Mouse (Mus musculus) neural tube, embryonic 12.5 days (tissue): ENCODE measurements around the gene Gria4. TPM values are rescaled to one million over a fixed set of nuclear protein-coding genes. Genes with fewer than 3 reads are reported as not detected.

ENCODE experiments used
- ATAC-seq: fragments of 200-750 bp; cut with Nextera tagmentation; 2 replicates; pipeline ENCODE4 v1.8.0; 2017; ENCODE audit warnings: low read depth, mild to moderate bottlenecking, moderate TSS enrichment, moderate library complexity; ENCODE audit not compliant: low FRiP score
- H3K27ac ChIP-seq: fragments of 300-500 bp; sonication (generic); 2 replicates; pipeline ENCODE4 v1.5.1; 2016
- H3K27me3 ChIP-seq: fragments of 300-500 bp; sonication (generic); replicated peaks from 2 replicates; pipeline ENCODE4 v1.6.1; 2016; ENCODE audit warnings: mild to moderate bottlenecking
- H3K36me3 ChIP-seq: fragments of 300-500 bp; sonication (generic); 2 replicates; pipeline ENCODE4 v1.6.1; 2016; ENCODE audit warnings: mild to moderate bottlenecking
- H3K4me1 ChIP-seq: fragments of 300-500 bp; sonication (generic); 2 replicates; pipeline ENCODE4 v1.6.1; 2016
- H3K4me2 ChIP-seq: fragments of 300-500 bp; sonication (generic); replicated peaks from 2 replicates; pipeline ENCODE4 v1.6.1; 2016; ENCODE audit warnings: mild to moderate bottlenecking
- H3K4me3 ChIP-seq: fragments of 300-500 bp; sonication (generic); 2 replicates; pipeline ENCODE4 v1.5.1; 2016
- H3K9ac ChIP-seq: fragments of 300-500 bp; sonication (generic); 2 replicates; pipeline ENCODE4 v1.6.1; 2016; ENCODE audit warnings: mild to moderate bottlenecking
- H3K9me3 ChIP-seq: fragments of 300-500 bp; sonication (generic); 2 replicates; pipeline ENCODE4 v1.6.1; 2016; ENCODE audit warnings: mild to moderate bottlenecking
- WGBS: fragments of 180-500 bp; shearing (Covaris S2); methylation state at CpG from one replicate; pipeline ENCODE4 v1.1.7; 2016; 5-methylcytosine and 5-hydroxymethylcytosine counted together
- polyA plus RNA-seq: library from polyadenylated mRNA; unstranded; fragments of >200 nt; fragmentation: Nextera tagmentation; extraction: Ambion mirVana; gene quantifications from 2 replicates; pipeline ENCODE4 v1.2.1, GENCODE M21; 2016

Gene Gria4
- polyA plus RNA-seq, 1 experiment from 2014 or later: 13.0 TPM

DNA sequence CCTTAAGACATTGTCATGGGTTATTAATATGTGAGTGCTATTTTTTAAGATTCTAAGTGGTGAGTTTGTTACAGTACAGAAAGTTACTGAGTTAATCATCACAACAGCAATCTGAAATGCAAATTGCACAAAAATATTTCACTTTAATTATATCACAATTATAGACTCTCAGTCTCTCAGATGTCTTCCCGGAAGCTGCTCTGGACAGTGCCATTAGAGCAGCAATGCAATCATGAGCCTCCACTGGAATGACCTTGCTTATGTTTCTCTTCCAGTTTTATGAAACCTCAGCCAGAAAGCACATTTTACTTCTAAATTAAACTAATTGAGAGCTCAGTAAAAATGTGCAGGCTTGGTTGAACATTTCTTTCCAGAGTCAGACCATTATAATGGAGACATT is 116.9 kb downstream of the Gria4 start:
- H3K9ac ChIP-seq: no peak overlapping the region
- no peak overlapping the region for H3K27ac ChIP-seq
- ATAC-seq: no peak
- no peak overlapping the region for H3K4me3 ChIP-seq
- 91% methylated on average over 1 of the region's 1 CpGs for WGBS
- H3K4me2 ChIP-seq: no peak overlapping the region
- no peaks in the 10 kb centered on the region for H3K27me3 ChIP-seq
- H3K4me1 ChIP-seq: no peaks in the 10 kb centered on the region
- no peaks in the 10 kb centered on the region for H3K36me3 ChIP-seq
- H3K9me3 ChIP-seq: no peaks in the 10 kb centered on the region

DNA sequence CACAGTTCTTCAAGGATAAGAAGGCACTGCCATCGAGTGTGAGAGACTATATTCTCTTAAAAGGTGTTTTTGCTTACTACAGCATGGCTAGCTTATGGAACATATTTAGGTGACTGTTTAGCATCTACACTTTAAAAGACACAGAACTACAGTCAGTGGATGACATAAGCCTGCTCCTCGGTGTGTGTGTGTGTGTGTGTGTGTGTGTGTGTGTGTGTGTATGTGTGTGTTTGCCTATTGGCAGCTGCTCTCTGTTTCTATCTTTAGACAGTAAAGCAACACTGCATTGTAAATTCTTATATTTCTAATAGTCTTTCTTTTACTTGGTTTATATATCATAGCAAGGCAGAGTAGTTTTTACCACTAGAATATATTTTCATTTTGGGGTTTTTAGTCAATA is 130.3 kb downstream of the Gria4 start:
- Histone ChIP-seq H3K36me3 (no peaks in the 10 kb centered on the region), H3K4me1 (no peaks in the 10 kb centered on the region), H3K27me3 (no peaks in the 10 kb centered on the region), H3K27ac (no peak overlapping the region), H3K9ac (no peak overlapping the region), H3K4me3 (no peak overlapping the region), H3K4me2 (no peak overlapping the region), H3K9me3 (no peaks in the 10 kb centered on the region)
- no peak for ATAC-seq
- 81% methylated on average over 2 of the region's 2 CpGs for WGBS

DNA sequence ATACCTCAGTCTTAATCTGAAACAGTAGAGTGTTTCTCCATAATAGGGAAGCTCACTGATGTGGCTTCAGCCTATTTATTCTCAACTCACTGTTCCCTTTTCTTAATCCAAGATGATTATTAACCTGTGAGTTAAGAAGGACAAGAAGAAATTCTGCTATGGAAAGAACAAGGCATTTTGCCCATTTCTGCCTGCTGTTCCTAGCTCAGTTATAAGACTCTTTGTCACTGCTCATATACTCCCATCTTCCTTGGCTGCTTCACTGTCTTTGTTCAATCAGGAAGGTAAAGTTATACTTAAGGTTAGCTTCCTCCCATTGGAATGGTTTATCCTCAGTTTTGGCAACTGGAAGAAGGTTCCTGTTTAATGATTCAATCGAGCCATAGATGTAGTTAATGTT is 133.6 kb downstream of the Gria4 start:
- H3K4me1 ChIP-seq: no peaks in the 10 kb centered on the region
- no peak for ATAC-seq
- no peaks in the 10 kb centered on the region for H3K27me3 ChIP-seq
- no peaks in the 10 kb centered on the region for H3K9me3 ChIP-seq
- WGBS: 82% methylated on average over 1 of the region's 1 CpGs
- H3K9ac ChIP-seq: no peak overlapping the region
- no peak overlapping the region for H3K27ac ChIP-seq
- H3K36me3 ChIP-seq: no peaks in the 10 kb centered on the region
- no peak overlapping the region for H3K4me3 ChIP-seq
- H3K4me2 ChIP-seq: no peak overlapping the region

DNA sequence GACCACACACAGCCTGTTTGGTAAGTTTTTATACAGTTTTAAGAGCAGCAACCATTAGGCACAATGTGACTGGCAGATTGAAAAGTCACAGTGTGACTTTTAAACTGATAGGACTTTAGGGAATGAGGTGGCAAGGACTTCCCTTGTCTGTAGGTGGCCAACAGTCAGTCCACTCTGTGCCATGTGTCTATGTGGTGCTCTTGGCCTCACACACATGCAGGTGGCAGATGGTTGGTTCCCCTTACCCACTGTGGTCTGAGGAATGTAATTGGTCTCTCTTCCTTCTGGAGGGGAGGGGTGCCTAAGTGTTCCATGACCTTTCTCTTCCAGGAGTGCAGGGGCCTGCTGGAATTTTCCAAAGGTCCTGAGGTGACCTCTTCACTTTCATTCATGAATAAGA is 137.1 kb downstream of the Gria4 start:
- H3K9ac ChIP-seq: no peak overlapping the region
- H3K9me3 ChIP-seq: no peaks in the 10 kb centered on the region
- H3K4me3 ChIP-seq: no peak overlapping the region
- no peaks in the 10 kb centered on the region for H3K27me3 ChIP-seq
- H3K4me2 ChIP-seq: no peak overlapping the region
- no peaks in the 10 kb centered on the region for H3K4me1 ChIP-seq
- no peaks in the 10 kb centered on the region for H3K36me3 ChIP-seq
- ATAC-seq: no peak
- H3K27ac ChIP-seq: no peak overlapping the region

DNA sequence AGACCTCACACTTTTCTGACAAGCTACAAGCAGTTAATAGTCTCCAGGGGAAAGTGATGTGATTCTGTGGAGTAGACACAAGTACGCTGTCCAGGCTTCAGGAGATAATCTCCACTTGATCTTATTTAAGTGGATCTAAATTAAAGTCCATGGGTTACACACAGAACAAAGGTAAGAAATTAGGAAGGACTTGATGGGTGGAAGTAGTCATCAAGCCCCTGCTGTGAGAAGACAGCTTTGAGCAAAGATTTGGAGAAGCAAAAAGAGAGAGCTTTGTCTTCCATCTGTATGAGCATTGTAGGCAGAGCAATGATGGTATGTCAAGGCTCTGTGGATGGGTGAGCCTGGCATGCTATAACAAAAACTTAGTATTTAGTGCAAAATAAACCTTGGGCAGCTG is 141.7 kb downstream of the Gria4 start:
- Histone ChIP-seq H3K9ac (no peak overlapping the region), H3K4me3 (no peak overlapping the region), H3K36me3 (no peaks in the 10 kb centered on the region), H3K4me2 (no peak overlapping the region), H3K27ac (no peak overlapping the region), H3K27me3 (no peaks in the 10 kb centered on the region), H3K9me3 (no peaks in the 10 kb centered on the region), H3K4me1 (no peaks in the 10 kb centered on the region)
- 81% methylated on average over 1 of the region's 1 CpGs for WGBS
- ATAC-seq: no peak

DNA sequence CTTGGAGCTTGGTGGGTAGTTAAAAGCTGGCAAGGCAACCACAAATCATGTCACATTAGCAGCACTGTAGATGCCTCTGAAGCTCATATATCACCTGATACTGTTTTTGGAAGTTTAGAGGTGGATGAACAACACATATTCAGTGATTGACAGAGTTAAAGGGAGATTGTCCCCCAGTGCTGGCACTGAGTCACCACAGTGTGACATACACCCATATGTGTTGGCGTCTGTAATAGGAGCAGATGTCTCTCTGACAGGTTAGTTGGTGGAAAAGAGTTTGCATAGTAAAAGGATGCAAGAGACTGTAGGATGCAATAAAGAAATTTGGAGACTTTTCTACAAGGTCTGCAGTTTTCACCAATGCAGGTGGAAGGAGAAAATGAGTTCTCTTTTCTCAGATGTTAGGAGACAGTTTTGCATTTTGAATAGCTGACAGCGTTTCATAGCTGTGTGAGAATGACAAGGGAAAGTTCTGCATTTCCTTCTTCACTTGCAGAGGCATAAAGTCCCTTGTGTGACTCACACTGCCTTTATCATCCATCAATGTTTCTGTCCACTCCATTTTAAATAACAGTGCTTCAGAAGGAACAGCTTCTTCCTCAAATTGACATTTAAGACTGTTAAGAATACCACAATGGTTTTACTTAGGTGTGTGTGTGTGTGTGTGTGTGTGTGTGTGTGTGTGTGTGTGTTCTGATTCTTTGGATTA is 156.7 kb downstream of the Gria4 start:
- Histone ChIP-seq H3K27me3 (no peaks in the 10 kb centered on the region), H3K9ac (no peak overlapping the region), H3K36me3 (no peaks in the 10 kb centered on the region), H3K9me3 (no peaks in the 10 kb centered on the region), H3K4me3 (no peak overlapping the region), H3K4me1 (no peaks in the 10 kb centered on the region), H3K27ac (no peak overlapping the region), H3K4me2 (no peak overlapping the region)
- no peak for ATAC-seq
- WGBS: 55% methylated on average over 2 of the region's 2 CpGs

DNA sequence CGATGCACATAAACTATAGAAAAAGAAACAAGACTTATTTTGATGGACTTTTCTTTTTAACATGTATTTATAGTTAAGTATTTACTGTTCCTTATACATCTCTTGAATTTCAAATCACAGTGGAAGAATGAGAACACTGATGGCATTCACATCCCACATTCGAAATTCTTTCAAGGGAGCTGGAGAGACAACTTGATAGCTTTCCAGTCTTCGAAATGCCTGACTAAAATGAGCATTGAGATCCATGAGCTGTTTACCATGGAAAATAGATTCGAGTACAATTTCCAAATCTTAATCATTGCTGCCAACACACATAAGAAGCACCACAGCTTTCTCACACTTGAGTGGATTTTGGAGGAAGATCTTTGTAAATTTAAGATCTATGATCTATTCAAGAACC is 164.1 kb downstream of the Gria4 start:
- no peak overlapping the region for H3K4me3 ChIP-seq
- no peaks in the 10 kb centered on the region for H3K9me3 ChIP-seq
- no peaks in the 10 kb centered on the region for H3K4me1 ChIP-seq
- no peak overlapping the region for H3K4me2 ChIP-seq
- 81% methylated on average over 4 of the region's 4 CpGs for WGBS
- no peaks in the 10 kb centered on the region for H3K27me3 ChIP-seq
- H3K36me3 ChIP-seq: no peaks in the 10 kb centered on the region
- H3K27ac ChIP-seq: no peak overlapping the region
- ATAC-seq: no peak
- H3K9ac ChIP-seq: no peak overlapping the region

DNA sequence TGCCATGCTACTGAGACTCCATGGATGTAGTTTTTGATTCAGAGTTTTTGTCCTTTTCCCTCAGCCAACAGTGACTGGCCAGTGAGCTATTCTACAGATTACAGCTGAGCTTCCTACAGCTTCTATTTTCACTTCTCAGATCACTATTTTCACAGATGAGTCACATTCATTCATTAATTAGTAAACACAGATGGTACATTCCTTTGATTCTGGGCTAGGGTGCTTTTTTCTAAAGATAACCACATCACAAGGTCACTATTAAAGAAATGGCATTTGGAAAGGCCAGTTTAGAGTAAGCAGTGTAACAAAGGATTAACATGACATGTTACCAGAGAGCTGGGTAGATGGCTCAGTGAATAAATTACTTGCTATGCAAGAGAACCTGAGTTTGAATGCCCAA is 180.7 kb downstream of the Gria4 start:
- Histone ChIP-seq H3K36me3 (no peaks in the 10 kb centered on the region), H3K9me3 (no peaks in the 10 kb centered on the region), H3K4me2 (no peak overlapping the region), H3K4me1 (no peaks in the 10 kb centered on the region), H3K27ac (no peak overlapping the region), H3K4me3 (no peak overlapping the region), H3K27me3 (no peaks in the 10 kb centered on the region), H3K9ac (no peak overlapping the region)
- no peak for ATAC-seq

DNA sequence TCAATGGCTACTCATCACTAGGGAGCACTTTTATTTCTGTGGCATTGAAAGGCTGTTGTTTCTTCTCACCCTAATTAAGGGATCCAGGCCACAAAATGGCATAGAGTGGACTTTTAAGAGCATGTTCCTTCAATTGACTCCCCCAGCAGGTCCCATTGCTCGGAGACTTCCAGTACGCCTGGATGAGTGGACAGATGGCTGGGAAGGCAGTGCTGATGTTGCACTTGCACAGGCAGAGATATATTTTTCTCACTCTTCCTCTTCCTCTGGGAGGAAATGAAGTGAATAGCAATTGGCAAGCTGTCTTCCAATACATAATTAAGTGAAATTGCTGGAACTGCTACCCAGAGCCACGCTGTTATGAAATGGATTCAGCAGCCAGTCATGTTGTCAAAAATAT is 190.7 kb downstream of the Gria4 start:
- Histone ChIP-seq H3K27me3 (no peaks in the 10 kb centered on the region), H3K27ac (no peak overlapping the region), H3K9ac (no peak overlapping the region), H3K9me3 (no peaks in the 10 kb centered on the region), H3K4me2 (no peak overlapping the region), H3K4me3 (no peak overlapping the region), H3K4me1 (no peaks in the 10 kb centered on the region), H3K36me3 (no peaks in the 10 kb centered on the region)
- 72% methylated on average over 3 of the region's 3 CpGs for WGBS
- ATAC-seq: no peak

DNA sequence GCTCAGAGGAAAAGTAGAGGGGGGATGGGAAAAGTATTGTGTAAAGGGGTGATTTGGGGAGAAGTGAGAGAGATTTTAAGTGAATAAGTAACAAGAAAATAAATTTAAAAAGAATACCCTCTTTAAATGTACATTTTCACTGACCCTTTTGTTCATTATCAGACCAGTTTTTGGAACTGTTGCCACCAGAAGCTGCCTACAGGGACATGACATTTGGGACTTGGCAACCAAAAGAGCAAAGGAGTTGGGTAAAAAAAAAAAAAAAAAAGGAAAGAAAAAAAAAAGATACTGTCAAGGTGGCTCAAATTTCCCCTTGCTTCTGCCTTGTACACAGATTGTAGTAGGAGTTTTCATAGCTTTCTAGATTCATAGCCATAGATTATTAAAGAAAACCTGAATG is 191.8 kb downstream of the Gria4 start:
- no peaks in the 10 kb centered on the region for H3K9me3 ChIP-seq
- H3K27me3 ChIP-seq: no peaks in the 10 kb centered on the region
- no peak overlapping the region for H3K4me3 ChIP-seq
- H3K4me1 ChIP-seq: no peaks in the 10 kb centered on the region
- H3K9ac ChIP-seq: no peak overlapping the region
- no peak overlapping the region for H3K27ac ChIP-seq
- ATAC-seq: no peak
- H3K4me2 ChIP-seq: no peak overlapping the region
- H3K36me3 ChIP-seq: no peaks in the 10 kb centered on the region

DNA sequence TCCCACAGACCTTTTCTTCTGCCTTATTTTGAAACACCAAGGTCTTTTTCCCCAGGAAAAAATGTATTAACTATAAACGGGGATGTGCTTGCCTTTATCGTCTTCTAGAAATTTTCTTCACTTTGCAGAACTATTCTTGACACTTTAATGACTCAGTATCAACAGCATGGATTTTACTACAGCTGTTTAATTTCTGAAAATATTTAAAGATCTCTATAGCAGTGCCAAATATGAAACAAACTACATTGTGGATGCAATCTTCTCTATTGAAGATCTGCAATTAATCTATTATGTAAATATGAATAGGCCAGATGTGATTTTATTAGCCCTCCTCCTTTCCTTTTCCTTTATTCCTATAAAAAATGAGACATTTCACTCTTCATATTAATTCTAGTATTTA is 194.2 kb downstream of the Gria4 start:
- H3K4me3 ChIP-seq: no peak overlapping the region
- no peaks in the 10 kb centered on the region for H3K9me3 ChIP-seq

DNA sequence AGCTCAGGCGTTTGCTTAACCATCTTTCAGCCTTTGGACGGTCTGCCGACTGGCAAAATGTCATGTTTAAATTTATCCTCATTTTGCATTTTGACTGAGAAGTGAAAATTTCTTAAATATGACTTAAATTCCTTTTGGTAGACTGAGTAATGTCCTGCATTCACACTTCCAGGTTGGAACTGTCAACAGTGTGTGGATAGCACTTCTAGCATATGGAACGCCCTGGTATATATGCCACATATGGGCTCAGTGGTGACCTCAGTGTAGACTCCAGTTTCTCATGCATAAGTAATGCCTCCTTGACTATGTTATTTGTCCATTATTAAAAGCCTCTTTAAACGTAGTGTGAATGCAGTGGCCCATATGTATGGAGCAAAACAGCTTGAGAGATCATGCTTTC is 222.4 kb downstream of the Gria4 start:
- Histone ChIP-seq H3K9me3 (no peaks in the 10 kb centered on the region), H3K36me3 (no peaks in the 10 kb centered on the region), H3K27me3 (no peaks in the 10 kb centered on the region), H3K27ac (no peak overlapping the region), H3K4me2 (no peak overlapping the region), H3K9ac (no peak overlapping the region), H3K4me3 (no peak overlapping the region), H3K4me1 (no peaks in the 10 kb centered on the region)
- WGBS: 83% methylated on average over 5 of the region's 5 CpGs
- ATAC-seq: no peak

More for the DNA sequence above, 194.2 kb downstream of the Gria4 start:
- Histone ChIP-seq H3K4me1 (no peaks in the 10 kb centered on the region), H3K4me2 (no peak overlapping the region), H3K27me3 (no peaks in the 10 kb centered on the region), H3K36me3 (no peaks in the 10 kb centered on the region), H3K9ac (no peak overlapping the region), H3K27ac (no peak overlapping the region)
- WGBS: 91% methylated on average over 2 of the region's 2 CpGs
- no peak for ATAC-seq

DNA sequence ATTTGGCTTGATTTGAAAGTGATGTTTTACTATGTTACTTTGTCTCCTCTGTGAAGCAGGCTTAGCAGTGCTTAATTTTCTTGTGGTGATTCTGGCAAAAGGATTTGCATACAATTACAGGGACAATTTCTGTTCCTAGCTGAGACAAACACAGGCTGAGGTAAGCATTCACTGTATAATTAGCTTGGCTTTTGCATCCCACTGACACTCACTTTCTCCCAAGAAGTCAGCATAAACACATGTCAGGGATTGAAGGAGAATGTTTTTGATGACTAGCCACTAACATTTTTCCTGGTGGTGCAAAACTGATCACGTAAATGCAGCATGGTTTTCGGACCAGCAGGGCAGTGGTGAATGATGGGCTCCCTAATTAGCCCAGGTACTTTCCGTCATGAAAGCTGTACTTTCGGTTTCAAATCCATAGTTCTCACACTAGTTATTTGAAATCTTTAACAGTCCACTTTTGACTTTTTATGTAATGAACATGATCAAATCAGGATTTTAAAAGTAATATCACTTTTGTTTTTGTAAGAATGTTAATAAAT is 240.5 kb downstream of the Gria4 start:
- no peaks in the 10 kb centered on the region for H3K4me1 ChIP-seq
- H3K9me3 ChIP-seq: no peaks in the 10 kb centered on the region
- H3K4me2 ChIP-seq: no peak overlapping the region
- H3K4me3 ChIP-seq: no peak overlapping the region
- H3K9ac ChIP-seq: no peak overlapping the region
- 77% methylated on average over 4 of the region's 4 CpGs for WGBS
- no peak overlapping the region for H3K27ac ChIP-seq
- H3K36me3 ChIP-seq: no peaks in the 10 kb centered on the region
- H3K27me3 ChIP-seq: no peaks in the 10 kb centered on the region
- no peak for ATAC-seq
